Mouse (Mus musculus) midbrain, embryonic 16.5 days (tissue): ENCODE results near the gene Reck. TPM values are rescaled to one million over a fixed set of nuclear protein-coding genes. Genes with fewer than 3 reads are reported as not detected.

Experiments
- ATAC-seq: fragments of 200-750 bp; cut with Nextera tagmentation; 2 replicates; pipeline ENCODE4 v1.8.0; 2017; ENCODE audit warnings: moderate TSS enrichment
- H3K27ac ChIP-seq: fragments of 300-500 bp; sonication (generic); 2 replicates; pipeline ENCODE4 v1.5.1; 2014; ENCODE audit warnings: mild to moderate bottlenecking, low read length, mixed read lengths
- H3K27me3 ChIP-seq: fragments of 300-500 bp; sonication (generic); 2 replicates; pipeline ENCODE4 v1.6.1; 2014; ENCODE audit warnings: low read depth, low read length, mixed read lengths; ENCODE audit not compliant: control insufficient read depth, insufficient read depth
- H3K36me3 ChIP-seq: fragments of 300-500 bp; sonication (generic); 2 replicates; pipeline ENCODE4 v1.6.1; 2014; ENCODE audit warnings: mild to moderate bottlenecking, low read length, moderate library complexity, mixed read lengths; ENCODE audit not compliant: control insufficient read depth, insufficient read depth
- H3K4me1 ChIP-seq: fragments of 300-500 bp; sonication (generic); 2 replicates; pipeline ENCODE4 v1.6.1; 2014; ENCODE audit warnings: mild to moderate bottlenecking, low read length, mixed read lengths; ENCODE audit not compliant: control insufficient read depth, insufficient read depth
- H3K4me2 ChIP-seq: fragments of 300-500 bp; sonication (generic); 2 replicates; pipeline ENCODE4 v1.6.1; 2014; ENCODE audit warnings: mild to moderate bottlenecking, low read length, mixed read lengths
- H3K4me3 ChIP-seq: fragments of 300-500 bp; sonication (generic); 2 replicates; pipeline ENCODE4 v1.5.1; 2014; ENCODE audit warnings: low read depth, mild to moderate bottlenecking, low read length, moderate library complexity, mixed read lengths
- H3K9ac ChIP-seq: fragments of 300-500 bp; sonication (generic); 2 replicates; pipeline ENCODE4 v1.6.1; 2014; ENCODE audit warnings: low read depth, low read length, mixed read lengths
- H3K9me3 ChIP-seq: fragments of 300-500 bp; sonication (generic); replicated peaks from 2 replicates; pipeline ENCODE4 v1.6.1; 2014; ENCODE audit warnings: mild to moderate bottlenecking, low read length, mixed read lengths; ENCODE audit not compliant: control insufficient read depth, poor library complexity, severe bottlenecking
- WGBS: fragments of 180-500 bp; shearing (Covaris S2); extraction: QIAGEN DNeasy Blood & Tissue Kit; methylation state at CpG from one replicate; pipeline ENCODE4 v1.1.7; 2014; 5-methylcytosine and 5-hydroxymethylcytosine counted together
- polyA plus RNA-seq: library from polyadenylated mRNA; unstranded; fragments of >200 nt; fragmentation: Nextera tagmentation; extraction: Ambion mirVana; gene quantifications from 2 replicates; pipeline ENCODE4 v1.2.1, GENCODE M21; 2015

The Reck gene
- 4.4 and 6.1 TPM in 2 replicates for polyA plus RNA-seq

DNA sequence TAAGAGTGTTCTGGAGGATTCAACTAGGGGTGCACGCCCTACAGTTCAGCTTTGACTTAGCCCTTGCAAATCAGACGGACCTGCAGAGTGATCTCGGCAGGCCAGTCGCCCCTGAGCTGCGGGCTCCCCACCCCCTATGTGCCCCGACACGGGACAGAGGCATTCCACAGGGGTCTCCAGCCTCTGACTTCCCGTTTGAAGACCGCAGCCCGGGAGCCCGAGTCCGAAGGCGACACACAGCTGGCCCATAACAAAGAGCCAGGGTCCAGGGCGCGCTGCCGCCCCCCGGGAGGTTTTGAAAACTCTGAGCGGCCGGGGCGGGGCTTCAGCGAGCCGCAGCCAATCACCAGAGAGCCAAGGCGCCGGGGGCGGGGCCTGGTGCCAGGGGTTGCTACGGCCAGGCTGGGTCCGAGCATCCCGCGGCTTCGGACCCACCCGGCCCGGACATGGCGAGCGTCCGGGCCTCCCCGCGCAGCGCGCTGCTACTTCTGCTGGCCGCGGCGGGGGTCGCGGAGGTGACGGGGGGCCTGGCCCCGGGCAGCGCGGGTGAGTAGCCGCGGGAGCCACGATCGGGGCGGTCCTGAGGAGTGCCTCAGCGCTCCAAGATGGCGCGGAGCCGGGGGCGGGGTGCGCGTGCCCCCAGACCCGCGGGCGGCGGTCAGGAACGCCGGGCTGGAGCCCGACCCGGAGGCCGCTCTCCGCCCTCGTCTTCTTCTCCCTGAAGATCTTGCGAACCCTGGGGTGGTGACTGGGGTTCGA lies at the start of gene Reck:
Gene Reck, plus strand, starts transcription at position 371 of the 759 bp plus-strand sequence.
- under 1% methylated on average over 51 of the region's 73 CpGs for WGBS
- Histone ChIP-seq H3K4me2 (peak within 1 kb of the TSS; percentile 92), H3K4me1 (peaks cover 20% of the 10 kb centered on the region), H3K27ac (peak within 1 kb of the TSS; percentile 60), H3K36me3 (no peaks in the 10 kb centered on the region), H3K27me3 (no peaks in the 10 kb centered on the region), H3K9me3 (no peaks in the 10 kb centered on the region), H3K9ac (peak within 1 kb of the TSS; percentile 81), H3K4me3 (peak within 1 kb of the TSS; percentile 91)
- peak; percentile 95 for ATAC-seq

DNA sequence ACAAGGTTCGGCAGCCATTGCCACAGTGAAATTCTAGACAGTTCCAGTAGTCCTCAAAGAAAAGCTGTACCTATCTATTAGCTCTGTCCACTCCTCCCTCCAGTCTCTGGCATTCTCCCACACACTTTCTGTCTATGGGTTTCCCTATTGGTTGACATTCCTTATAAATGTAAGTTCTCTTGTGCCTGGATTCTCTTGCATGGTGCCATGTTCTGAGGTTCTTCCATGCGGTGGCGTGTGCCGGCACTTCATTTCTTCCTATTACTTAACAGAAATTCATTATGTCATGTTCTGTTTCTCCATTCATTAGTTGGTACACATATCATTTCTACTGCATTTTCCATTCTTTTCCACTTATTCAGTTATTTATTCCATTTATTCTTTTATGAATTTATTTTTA lies 46.5 kb upstream of the Reck start:
- no peaks in the 10 kb centered on the region for H3K9me3 ChIP-seq
- H3K4me2 ChIP-seq, result no peak overlapping the region
- H3K27me3 ChIP-seq, result no peaks in the 10 kb centered on the region
- no peak overlapping the region for H3K9ac ChIP-seq
- H3K27ac ChIP-seq, result no peak overlapping the region
- H3K36me3 ChIP-seq, result no peaks in the 10 kb centered on the region
- H3K4me1 ChIP-seq, result no peaks in the 10 kb centered on the region
- no peak overlapping the region for H3K4me3 ChIP-seq
- 94% methylated on average over 4 of the region's 4 CpGs for WGBS
- no peak for ATAC-seq

DNA sequence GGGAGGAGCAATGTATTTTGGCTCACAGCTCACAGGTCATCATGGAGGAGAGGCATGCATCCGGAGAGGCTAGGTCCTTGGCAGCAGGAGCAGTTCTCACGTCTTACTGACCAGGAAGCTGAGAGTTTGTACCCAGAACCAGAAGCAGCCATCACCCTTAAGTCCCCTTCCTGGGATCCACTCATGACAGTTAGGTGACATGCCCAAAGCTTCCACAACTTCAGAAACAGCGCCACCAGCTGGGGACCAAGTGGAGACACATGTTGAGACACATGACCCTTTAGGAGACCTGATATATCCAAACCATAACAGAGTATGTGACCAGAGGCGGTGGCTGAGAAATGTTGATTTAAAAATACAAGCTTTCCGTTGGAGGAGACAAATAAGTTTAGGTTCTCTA lies 43.3 kb upstream of the Reck start:
- H3K27ac ChIP-seq, result no peak overlapping the region
- H3K4me2 ChIP-seq, result no peak overlapping the region
- H3K9ac ChIP-seq, result no peak overlapping the region
- no peaks in the 10 kb centered on the region for H3K9me3 ChIP-seq
- no peaks in the 10 kb centered on the region for H3K4me1 ChIP-seq
- H3K4me3 ChIP-seq, result no peak overlapping the region
- no peak for ATAC-seq
- 71% methylated on average over 5 of the region's 5 CpGs for WGBS
- H3K27me3 ChIP-seq, result no peaks in the 10 kb centered on the region
- H3K36me3 ChIP-seq, result no peaks in the 10 kb centered on the region

DNA sequence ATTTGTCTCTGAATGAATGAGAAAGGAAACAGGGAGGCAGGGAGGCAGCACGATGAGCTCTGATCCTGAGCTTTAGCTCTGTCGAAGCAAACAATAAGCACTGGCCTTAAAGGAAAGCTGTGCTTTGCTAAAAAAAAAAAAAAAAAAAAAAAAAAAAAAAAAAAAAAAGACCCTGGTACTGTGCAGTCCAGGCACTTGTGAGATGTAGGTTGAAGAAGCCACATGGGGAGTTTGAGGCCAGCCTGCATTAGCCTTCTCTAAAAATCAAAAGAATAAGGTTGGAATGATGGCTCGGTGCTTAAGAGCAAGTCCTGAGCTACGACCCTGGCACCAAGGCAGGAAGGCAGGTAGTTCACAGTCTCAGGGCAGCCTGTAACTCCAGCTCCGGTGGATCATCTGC lies 41.6 kb upstream of the Reck start:
- Histone ChIP-seq H3K9me3 (no peaks in the 10 kb centered on the region), H3K4me1 (no peaks in the 10 kb centered on the region), H3K27ac (no peak overlapping the region), H3K4me3 (no peak overlapping the region), H3K27me3 (no peaks in the 10 kb centered on the region), H3K4me2 (no peak overlapping the region), H3K36me3 (no peaks in the 10 kb centered on the region), H3K9ac (no peak overlapping the region)
- no peak for ATAC-seq
- WGBS, result 60% methylated on average over 5 of the region's 5 CpGs

DNA sequence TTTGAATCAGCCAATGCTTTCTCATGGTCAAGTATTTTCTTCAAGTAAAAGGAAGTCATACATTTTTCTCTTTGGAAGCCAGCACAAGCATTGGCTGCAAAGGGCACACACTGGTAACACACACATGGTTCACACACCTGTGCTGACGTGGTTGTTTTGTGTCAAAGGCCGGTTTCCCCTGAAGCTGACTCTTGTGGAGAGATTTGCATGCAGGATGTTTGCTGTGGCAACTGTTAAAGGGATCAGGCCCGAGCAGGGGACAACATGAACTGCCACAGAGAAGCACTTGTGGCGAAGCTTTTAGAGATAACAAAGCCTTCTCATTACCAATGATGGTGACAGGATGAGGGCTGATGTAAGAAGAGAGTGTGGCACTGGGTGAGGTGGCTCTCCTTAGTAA lies 40.6 kb upstream of the Reck start:
- Histone ChIP-seq H3K4me2 (no peak overlapping the region), H3K27ac (no peak overlapping the region), H3K36me3 (no peaks in the 10 kb centered on the region), H3K9ac (no peak overlapping the region), H3K27me3 (no peaks in the 10 kb centered on the region), H3K4me1 (no peaks in the 10 kb centered on the region), H3K9me3 (no peaks in the 10 kb centered on the region), H3K4me3 (no peak overlapping the region)
- ATAC-seq, result no peak
- 74% methylated on average over 4 of the region's 4 CpGs for WGBS

DNA sequence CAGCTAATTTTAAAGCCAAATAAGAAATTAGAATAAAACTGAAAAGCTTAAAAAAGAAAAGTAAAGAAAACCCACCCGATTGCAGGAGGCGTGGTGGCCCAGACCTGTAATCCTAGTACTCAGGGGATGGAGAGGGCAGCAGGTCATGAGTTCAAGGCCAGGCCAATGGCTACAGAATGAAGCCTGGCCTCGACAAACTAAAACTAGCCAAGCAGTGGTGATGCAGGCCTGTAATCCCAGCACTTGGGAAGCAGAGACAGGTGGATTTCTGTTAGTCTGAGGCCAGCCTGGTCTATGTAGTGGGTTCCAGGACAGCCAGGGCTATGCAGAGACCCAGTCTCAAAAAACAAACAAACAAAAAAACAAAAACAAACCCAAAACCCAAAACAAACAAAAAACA lies 37.0 kb upstream of the Reck start:
- WGBS, result 80% methylated on average over 3 of the region's 3 CpGs
- ATAC-seq, result no peak
- no peaks in the 10 kb centered on the region for H3K27me3 ChIP-seq

DNA sequence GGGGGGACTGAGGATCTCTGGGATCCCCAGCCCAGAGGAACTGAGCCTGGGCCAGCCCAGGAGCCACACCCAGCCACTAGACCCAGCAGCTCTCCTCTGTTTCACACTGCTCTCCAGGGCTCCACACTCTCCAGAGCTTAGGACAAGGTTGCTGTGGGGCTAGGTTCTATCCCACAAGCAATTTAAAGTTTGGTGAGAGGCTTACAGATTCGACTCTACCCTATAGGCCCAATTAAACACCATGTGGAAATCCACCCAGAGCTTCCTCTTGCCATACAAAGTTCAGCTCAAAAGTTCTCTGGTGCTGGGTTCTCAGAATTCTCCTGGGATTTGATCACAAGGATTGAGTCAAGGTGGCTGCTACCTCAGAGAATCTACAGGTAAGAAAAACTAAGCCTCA lies 35.2 kb upstream of the Reck start, which contains the start of gene Olfr157:
Gene Olfr157, minus strand, starts transcription at position 101 of the 400 bp plus-strand sequence.
- no peaks in the 10 kb centered on the region for H3K4me1 ChIP-seq
- ATAC-seq, result no peak
- no peak within 1 kb of the TSS for H3K4me2 ChIP-seq
- H3K27ac ChIP-seq, result no peak within 1 kb of the TSS
- no peak within 1 kb of the TSS for H3K4me3 ChIP-seq
- H3K36me3 ChIP-seq, result no peaks in the 10 kb centered on the region
- H3K27me3 ChIP-seq, result no peaks in the 10 kb centered on the region
- WGBS, result 70% methylated on average over 1 of the region's 1 CpGs
- peaks cover 3% of the 10 kb centered on the region; the same call in 1 of the 2 replicates for H3K9me3 ChIP-seq
- no peak within 1 kb of the TSS for H3K9ac ChIP-seq

More for the DNA sequence above, 37.0 kb upstream of the Reck start:
- no peak overlapping the region for H3K4me2 ChIP-seq
- H3K9ac ChIP-seq, result no peak overlapping the region
- H3K4me1 ChIP-seq, result no peaks in the 10 kb centered on the region
- no peak overlapping the region for H3K4me3 ChIP-seq
- H3K27ac ChIP-seq, result no peak overlapping the region
- H3K36me3 ChIP-seq, result no peaks in the 10 kb centered on the region
- peaks cover 3% of the 10 kb centered on the region; the same call in 1 of the 2 replicates for H3K9me3 ChIP-seq

DNA sequence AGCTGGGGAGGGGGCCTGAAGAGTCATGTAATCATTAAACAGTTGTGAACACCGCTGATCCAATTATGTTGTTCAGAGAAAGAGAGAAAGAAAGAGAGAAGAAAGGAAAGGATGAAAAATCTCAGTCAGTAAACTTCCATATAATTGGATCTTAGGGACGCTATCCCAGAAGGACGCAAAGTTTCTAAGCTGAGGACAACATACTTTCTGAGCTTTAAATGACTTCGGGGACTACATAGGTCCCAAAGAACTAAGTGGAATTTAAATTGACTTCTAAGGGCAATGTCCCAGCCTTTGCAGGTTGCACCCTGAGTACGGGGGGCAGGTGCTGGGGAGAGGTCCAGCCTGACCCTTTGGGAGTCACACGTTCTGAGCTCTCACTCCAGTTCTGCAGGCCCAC lies 24.1 kb upstream of the Reck start, which contains the start of gene Olfr155:
Gene Olfr155, plus strand, starts transcription at position 301 of the 400 bp plus-strand sequence.
- H3K4me1 ChIP-seq, result 0 out of 2 replicates have a peak, but pooled peaks cover 2% of the 10 kb centered on the region
- no peak within 1 kb of the TSS for H3K4me2 ChIP-seq
- no peaks in the 10 kb centered on the region for H3K9me3 ChIP-seq
- no peak for ATAC-seq
- H3K27ac ChIP-seq, result no peak within 1 kb of the TSS
- H3K4me3 ChIP-seq, result no peak within 1 kb of the TSS
- H3K9ac ChIP-seq, result no peak within 1 kb of the TSS
- H3K36me3 ChIP-seq, result no peaks in the 10 kb centered on the region
- no peaks in the 10 kb centered on the region for H3K27me3 ChIP-seq
- WGBS, result 87% methylated on average over 6 of the region's 6 CpGs

DNA sequence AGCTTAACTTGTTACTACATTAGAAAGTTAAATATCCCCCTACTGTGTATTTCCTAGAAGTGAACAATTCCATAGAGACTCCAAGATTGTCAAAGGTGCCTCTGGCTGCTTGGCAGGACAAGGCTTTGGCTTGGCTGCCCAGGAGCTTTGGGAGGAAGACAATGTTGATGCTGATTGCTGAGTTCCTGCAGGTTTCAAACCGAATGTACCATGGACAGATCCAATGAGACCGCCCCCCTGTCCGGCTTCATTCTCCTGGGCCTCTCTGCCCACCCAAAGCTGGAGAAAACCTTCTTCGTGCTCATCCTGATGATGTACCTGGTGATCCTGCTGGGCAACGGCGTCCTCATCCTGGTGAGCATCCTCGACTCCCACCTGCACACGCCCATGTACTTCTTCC lies 21.2 kb upstream of the Reck start:
- no peaks in the 10 kb centered on the region for H3K4me1 ChIP-seq
- H3K36me3 ChIP-seq, result no peaks in the 10 kb centered on the region
- no peaks in the 10 kb centered on the region for H3K9me3 ChIP-seq
- no peak overlapping the region for H3K4me2 ChIP-seq
- no peak overlapping the region for H3K4me3 ChIP-seq
- ATAC-seq, result no peak
- WGBS, result 79% methylated on average over 8 of the region's 8 CpGs
- H3K27me3 ChIP-seq, result no peaks in the 10 kb centered on the region
- H3K27ac ChIP-seq, result no peak overlapping the region
- H3K9ac ChIP-seq, result no peak overlapping the region
